Mouse (Mus musculus) retina, postnatal 1 day (tissue): Measurements from ENCODE around the gene Gpx1.
A peak's percentile ranks its signal among the peaks of the same experiment; 100 is the strongest.

Experiments
- DNase-seq: peaks from one replicate; pipeline ENCODE4 v3.0.0-alpha.2; 2012

Gene Gpx1

DNA sequence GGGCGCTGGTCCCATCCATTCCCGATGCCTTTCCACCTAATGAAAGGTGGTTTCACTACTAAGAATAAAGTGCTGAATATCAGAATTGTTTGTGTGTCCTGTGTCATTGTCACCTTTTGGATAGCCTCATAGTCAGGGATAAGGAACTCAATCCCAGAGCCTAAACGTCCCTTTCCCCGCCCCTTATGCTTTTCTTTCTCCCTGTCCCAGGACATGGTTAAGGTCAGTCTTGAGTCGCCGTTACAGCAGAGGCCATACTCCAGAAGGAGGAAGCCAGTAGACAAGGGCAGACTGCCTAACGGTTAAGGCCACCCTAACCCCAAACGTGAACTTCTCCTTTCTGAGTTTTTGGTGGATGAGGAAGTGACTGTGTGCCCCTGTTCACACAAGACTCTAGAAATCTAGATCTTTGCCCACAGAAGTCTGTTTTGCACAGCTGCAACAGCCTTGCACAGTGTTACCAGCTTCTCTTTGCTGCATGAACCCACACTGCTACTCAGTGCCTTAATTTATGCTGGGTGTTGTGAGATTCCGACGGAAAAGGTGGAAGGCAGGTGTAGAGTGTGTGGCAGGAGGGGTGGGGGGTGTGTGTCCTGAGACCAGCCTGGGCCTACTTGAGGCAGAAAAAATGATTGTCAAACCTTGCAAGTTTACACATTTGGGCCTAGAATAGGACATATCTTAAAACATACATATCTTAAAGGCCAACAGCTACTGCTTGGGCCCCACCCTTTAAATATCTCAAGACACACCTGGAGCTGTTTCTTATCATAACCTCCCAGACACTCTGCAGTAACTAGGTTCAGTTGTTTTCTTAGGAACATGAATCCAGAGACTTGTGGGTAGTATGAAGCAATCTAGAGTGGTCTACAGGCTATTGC, 1.8 kb downstream of the Gpx1 start:
- no peak for DNase-seq

DNA sequence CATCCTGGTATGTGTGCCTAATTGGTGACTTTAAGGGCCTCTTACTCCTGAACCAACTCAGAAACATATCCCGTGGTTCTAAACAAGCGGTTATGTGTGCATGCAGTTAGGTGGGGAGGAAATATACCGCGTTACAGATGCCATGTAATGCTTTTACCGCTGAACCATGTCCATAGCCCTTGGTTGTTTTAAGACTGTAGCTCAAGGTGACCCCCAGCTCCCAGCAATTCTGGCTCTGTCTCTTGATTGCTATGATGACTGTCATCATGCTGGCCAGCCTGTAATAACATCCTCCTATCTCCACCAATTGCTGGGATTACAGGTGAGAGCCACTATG, 2.4 kb downstream of the Gpx1 start:
- DNase-seq: no peak

DNA sequence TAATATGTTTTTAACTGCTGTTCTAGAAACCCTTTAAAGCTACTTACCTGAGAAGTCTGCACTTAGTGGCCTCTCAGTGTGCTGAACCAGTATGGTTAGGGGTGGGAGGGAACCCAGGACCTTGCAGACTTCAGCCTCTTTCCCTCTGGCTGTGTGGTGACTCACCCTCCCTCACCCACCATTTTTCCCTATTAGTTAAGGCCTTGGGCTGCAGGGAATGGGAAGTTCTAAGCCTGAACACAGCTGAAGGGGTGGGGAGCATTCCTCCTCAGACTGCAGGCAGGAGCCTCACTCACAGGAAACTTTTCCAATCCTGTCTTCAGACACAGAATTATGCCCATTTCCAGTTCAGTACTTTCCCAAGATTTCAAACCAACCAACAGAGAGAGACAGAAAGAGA, 3.1 kb downstream of the Gpx1 start:
- no peak for DNase-seq

DNA sequence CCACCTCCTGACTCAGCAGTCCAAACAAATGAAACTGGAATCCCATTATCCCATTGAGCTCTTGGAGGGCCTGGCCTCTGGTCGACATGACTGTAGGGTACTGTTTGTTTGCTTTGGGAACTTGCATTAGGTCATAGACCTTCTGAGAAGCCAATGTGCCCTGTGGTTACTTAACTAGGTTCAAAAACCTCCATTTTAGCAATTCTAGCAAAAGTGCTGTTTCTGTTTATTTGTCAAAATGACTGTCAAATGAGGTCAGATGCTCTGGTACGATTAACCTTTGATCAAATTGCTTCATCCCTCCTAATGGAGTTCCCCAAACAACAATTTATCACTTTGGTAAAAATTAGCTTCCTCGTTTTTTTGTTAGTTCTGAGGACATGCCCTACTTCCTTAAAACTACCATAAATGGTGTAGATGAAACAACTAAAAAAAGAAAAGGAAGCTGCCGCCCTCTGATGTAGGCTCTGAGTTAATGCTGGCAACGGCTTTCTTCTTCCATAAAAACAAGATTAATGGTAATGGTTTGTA, 3.7 kb downstream of the Gpx1 start:
- no peak for DNase-seq

DNA sequence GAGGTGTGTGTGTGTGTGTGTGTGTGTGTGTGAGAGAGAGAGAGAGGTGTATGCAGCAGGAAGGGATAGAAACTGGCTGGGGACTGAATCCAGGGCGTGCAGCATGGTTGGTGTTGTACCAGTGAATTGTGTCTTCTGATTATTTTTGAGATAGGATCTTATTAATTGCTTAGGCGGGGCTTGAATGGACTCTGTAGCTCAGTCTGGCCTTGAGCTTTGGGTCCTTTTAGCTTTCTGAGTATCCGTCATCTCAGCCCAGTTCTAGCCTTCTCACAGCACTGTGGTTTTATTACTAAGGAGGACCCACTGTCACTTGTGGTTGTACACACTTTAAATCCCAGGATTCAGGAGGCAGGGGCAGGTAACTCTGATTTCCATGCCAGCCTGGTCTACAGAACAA, 4.6 kb downstream of the Gpx1 start:
- DNase-seq: no peak

DNA sequence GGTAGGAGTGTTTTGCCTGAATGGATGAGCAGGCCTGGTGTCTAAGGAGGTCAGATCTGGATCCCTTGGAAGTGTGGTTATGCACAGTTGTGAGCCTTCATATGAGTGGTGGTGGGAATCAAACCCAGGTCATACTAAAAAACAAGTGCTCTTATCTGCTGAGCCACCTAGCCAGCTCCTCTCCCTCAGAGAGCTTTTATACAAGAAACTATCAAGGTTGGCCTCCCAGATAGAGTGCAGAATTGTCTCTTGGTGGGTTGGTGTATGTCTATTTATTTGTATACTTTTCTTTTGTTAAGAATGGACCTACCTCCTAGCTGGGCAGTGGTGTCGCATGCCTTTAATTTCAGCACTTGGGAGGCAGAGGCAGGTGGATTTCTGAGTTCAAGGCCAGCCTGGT, 5.1 kb downstream of the Gpx1 start:
- DNase-seq: no peak

DNA sequence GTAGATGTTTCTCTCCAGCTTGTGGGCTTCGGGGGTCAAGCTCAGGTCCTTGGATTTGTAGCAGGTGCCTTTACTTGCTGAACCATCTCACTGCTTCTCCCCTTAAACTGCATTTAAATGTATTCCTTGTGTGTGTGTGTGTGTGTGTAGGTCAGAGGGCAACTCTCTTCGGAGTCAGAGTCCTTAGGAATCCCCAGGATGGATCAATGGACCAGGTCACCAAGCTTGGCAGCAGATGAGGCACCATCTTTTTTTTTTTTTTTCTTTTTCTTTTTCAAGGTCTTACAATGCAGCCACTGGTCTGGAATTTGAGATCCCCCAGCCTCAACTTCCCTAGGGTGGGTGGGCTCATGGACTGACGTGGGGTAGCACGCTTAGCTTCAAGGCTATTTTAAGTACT, 5.8 kb downstream of the Gpx1 start:
- no peak for DNase-seq

DNA sequence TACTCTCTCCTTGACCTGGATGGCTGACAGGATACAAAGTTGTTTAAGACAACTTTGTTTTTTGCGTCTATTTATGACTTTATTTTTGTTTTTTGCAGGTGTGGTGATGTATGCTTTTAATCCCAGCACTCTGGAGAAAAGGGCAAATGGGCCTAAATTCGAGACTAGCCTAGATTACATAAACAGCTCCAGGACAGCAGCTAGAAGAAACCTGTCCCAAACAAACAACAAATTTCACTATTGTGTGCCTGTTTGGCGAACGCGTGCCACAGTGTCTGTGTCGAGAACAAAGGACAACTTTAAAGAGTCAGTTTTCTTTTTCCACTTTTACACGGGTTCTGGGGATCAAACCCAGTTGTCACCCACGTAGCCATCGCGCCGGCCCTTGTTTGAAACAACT, 8.3 kb downstream of the Gpx1 start:
- DNase-seq: no peak

DNA sequence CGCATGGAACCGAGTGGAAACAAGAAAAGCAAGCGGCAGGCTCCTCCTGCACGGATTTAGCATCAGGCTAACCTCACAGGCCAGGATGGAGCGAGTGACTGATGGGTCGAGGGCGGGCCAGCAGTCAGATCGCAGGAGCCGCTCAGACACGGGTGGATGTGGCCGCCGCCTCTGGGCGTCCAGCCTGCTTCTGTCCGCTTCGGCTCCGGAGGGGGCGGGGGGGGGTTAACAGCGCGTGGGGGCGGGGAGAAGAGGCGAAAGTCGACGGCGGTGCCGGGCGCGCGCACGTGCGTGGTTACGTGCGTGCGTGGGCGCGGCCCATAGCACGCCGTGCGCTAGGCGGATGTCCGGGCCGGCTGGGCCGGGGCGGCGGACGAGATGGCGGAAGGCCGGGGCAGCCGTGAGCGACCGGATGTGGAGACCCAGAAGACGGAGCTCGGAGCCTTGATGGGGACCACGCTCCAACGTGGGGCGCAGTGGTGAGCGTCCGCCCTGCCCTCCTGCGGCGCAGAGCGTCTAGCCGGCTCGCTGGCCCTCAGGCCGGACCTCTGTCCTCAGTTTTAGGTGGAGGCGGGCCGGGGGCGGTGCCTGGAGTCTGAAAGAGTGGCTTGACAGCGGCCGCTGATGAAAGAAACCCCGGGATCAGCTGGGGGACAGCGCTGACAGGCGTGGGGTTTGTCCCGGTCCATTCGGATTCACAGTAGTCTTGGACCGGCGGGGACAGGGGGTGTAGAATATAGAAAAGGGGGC, 9.0 kb downstream of the Gpx1 start, which contains the start of gene Usp4:
TSS of gene Usp4 (plus strand) at position 314 of the 750 bp plus-strand sequence.
- peak; percentile 95 for DNase-seq

DNA sequence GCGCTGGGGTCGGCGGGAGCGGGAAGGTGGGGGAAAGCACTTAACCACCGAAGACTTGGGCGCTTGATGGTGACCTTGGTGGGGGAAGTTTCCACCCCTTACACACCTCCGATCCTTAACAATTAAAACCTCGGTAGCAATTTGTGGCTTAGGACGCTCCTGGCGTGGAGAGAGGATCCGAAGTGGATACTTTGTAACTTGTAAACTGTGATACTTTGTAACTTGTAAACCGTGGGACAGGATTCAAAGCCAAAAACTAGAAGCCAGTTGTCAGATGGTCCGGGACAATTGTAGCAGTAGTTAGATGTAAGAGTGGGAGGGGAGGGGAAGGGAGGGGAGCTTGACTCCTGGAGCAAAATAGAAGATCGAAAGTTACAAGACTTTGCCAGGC, 9.6 kb downstream of the Gpx1 start:
- no peak for DNase-seq

DNA sequence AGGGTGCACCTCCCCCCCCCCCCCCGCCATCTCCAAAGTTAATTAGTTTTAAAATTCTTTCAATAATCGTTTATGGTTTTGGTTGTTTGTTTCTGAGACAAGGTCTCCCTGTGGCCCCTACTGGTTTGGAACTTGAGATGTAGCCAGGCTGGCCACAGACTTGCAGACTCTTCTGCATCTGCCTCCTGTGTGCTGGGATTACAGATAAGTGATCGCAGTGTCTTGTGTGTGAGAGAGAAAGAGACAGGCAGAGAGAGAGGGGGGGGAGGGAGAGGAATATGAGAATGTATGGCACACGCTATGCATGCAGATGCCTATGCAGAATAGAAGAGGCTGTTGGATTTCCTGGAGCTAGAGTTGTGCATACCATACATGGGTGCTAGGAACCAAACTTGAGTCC, 11.0 kb downstream of the Gpx1 start:
- DNase-seq: no peak

DNA sequence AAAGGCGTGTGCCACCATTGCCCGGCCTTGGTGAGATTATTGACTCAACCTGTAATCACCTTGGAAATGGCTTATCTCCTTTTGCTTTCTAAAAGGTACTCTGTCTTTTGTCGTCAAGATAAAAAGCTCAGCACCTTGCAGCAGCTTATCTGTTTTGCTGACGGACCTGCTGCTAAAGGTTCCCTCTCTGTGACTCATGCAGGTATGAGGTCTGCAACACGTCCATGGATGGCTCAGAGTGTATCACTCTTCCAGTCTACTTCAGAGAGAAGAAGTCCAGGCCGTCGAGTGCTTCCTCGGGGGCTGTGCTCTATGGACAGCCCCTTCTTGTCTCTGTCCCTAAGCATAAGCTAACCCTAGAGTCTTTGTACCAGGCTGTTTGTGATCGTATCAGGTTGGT, 39.5 kb downstream of the Gpx1 start:
- no peak for DNase-seq

DNA sequence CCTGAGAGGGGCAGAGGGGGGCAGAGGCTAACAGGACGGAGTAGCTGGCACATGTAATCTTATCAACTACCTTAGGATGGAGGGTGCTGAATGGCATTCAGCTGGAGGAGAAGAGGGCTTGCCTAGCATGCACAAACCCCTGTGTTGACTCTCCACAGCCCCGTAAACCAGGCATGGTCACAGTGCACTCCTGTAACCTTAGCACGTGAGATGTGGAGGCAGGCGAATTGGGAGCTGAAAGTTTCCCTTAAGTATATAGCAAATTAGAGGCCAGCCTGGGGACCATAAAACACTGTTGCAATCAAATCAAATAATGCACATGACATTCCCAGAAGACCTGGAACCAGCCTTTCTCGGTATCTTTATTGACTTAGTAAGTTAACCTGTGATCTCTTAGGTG, 40.0 kb downstream of the Gpx1 start:
- no peak for DNase-seq

DNA sequence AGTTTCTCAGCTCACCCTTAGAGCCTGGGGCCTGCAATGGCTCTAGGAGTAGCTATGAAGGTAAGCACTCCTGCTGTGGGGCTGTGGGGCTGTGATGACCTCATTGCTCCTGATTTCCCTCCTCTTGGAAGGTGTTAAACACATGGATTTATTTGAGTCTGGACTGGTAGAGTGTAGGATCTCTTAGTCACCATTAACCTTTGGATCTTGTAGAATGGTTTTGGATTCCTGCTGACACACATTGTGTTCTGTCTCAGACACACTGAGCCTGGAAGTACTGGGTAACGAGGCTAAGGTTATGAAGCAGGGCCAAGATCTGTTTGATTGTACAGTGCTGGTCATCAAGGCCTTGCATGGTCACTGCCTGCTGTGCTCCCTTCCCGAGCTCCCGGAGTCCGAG, 40.6 kb downstream of the Gpx1 start:
- no peak for DNase-seq

DNA sequence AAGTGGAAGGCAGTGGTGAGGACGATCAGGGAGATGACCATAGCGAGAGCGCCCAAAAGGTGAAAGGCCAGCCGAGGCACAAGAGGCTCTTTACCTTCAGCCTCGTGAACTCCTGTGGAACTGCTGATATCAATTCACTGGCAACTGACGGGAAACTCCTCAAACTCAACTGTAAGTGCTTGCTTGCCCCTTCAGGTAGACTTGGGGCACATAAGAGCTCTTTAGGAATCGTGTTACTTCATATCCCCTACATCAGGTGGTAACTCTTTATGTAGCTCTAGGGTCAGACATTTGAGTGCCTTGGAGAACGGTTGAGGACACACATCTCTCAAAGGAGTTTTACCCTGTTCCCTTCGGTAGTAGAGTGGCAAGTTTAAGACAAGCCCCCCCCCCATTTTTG, 42.7 kb downstream of the Gpx1 start:
- DNase-seq: no peak

DNA sequence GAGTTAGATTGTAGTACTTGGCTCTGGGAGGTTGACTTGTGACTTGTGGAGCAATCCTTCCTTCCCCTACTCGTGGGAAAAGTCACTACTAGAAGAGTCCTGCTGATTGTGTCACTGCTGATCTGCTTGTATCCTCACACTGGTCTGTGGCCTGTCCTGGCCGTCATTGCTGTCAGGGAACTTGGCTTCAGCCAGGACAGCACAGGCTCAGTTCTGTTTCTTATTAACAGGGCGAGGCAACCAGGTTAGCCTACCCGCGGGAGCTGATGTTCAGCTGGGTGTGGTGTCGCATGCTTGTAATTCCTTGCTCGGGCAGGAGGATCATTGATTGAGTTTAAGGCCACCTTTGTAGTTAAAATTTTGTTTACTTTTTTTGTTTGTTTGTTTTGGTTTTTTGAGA, 46.3 kb downstream of the Gpx1 start:
- no peak for DNase-seq

DNA sequence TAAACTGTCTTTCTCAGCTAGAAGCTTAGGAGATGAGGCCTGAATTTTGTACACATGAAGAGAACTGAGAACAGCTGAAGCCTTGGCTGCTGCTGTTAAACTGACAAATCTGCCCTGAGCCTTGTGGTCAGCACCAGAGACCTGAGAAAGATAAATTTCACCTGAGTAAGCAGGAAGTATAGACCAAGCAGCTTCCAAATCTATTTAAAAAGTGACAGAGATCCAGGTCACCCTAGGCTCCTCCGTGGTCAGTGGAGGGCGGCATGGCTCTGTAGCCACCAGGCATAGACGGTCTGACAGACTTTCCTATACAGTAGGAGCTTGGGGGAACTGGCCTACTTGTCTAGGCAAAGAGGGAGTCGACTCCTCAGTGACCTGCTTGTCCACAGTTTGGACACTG, 48.1 kb downstream of the Gpx1 start:
- no peak for DNase-seq

DNA sequence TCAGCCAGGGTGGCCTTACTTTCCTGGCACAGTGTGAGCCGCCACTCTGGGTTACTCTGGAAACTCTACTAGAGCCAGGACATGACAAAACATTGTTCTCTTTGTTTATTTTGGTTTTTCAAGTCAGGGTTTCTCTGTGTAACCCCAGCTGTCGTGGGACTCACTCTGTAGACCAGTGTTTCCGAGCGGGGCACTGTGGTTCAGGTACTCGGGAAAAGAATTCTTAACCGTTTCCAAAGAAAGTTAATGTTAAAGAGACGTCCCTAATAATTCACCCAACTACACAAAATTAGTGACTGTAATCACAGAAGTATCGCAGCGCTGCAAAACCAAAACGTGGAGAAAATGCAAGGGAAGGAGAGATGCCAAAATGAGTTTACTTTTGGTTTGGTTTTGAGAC, 49.9 kb downstream of the Gpx1 start:
- no peak for DNase-seq

DNA sequence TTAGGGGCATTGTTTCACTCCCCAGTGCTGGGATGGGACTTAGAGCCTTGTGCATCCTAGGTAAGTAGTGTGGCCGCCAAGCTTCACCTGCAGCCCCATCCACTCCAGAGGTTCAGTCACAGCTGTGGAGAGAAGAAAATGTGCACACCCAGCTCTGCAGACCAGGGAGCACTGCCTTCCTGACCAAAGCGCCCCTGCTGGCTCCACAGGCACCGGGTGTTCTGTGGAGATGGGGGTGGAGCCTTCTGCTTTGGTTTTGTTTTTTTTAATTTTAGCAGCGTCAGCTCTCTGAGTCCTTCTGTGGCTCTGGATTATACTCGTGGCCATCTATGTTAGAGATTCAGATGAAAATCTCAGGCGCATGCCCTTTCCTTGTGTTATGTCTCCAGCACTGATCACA, 50.5 kb downstream of the Gpx1 start:
- no peak for DNase-seq
